Mouse (Mus musculus) lung, postnatal 25 days (tissue): ENCODE results near the gene Sh2d2a.
"Not testable (repeated sequence)": the region's sequence is repeated elsewhere in the genome, so short reads cannot be mapped to it uniquely, and the experiment has no call there.

Experiments used
- DNase-seq: peaks from one replicate; pipeline ENCODE4 v3.0.0; 2022; ENCODE audit warnings: low spot score

Gene Sh2d2a

DNA sequence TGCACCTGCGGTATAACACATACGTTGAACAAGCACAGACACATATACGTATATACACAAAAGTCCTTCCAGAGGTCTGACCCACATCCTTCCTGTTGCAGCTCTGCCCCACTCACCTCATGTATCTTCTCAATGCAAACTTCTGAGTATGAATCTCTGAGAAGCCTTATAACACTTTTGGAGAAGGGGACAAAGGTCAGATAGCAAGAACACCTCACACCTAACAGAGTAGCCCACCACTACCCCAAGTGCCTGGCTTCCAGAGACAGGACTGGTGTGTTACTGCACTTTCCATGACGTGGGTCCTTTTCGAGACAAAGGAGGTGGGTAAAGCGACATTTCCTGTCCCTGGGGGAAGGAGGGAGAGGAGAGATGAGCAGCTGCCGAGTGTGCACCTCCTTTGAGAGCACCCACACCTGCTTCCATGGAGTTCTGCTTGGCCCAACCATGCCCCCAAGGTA is at the start of gene Sh2d2a:
TSS of gene Sh2d2a (plus strand) at position 106 of the 461 bp plus-strand sequence.
- peak; percentile 14 for DNase-seq

DNA sequence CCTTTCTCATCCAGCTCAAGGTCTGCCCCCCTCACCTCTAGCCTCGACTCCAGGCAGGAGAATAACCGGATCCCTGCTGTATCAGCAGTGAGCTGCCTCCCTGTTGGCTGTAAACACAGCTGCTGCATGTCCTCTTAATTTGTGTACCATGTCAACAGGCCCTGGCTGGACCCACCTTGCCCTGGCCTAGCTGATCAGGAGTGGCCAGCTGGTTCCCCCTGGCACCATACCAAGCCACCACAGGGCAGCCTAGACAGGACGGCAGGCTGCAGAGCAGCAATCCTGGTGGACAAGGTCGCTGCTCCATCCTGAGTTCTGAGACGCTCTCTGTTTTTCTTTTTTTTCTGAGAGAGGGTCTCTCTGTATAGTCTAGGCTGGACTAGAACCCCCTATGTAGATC is 44.9 kb upstream of the Sh2d2a start:
- DNase-seq = no peak

DNA sequence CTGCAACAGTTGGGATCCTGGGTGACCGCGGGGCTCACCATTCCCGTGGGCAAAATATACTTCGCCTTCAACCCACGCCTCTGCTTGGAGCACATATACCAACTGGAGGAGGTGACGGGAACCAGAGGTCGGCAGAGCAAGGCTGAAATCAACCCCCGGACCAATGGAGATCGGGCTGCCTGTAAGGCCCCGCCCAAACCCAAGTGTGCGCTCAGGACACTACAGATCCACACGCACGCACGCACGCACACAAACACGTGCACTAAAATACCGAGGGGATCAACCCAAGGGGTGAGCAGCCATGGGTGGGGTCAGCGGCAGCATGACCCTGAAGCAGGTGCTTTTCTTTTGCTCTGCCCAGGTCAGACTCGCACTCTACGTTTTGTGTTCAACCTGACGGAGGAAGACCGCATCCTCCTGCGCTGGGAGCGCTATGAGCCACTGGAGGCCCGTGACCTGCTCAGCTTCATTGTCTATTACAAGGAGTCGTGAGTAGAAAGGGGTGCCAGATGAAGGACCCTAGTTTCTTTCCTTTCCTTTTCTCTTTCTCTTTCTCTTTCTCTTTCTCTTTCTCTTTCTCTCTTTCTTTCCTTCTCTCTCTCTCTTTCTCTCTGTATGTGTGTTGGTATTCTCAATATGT is 42.4 kb upstream of the Sh2d2a start:
- no peak for DNase-seq

DNA sequence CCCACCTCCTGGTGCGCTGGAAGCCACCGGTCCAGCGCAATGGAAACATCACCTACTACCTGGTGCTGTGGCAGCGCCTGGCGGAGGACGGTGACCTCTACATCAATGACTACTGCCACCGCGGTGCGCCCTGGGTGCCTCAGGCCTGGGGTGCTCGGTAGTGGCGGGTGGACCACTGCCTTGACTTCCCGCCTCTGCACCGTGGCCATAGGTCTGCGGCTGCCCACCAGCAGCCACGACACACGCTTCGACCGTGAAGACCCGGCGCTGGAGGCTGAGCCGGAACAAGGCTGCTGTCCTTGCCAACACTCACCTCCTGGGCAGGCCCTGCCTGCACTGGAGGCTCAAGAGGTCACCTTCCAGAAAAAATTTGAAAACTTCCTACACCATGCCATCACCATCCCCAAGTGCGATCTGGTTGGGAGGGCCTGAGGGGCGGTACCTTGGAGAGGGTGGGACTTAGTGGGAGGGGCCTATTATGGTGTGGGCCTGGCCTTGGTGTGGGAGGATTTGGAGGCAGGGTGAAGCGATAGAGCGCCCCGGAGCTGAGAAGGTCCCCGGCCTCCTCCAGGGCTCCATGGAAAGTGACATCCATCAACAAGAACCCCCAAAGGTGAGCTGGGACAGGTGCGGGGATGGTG is 37.1 kb upstream of the Sh2d2a start:
- no peak for DNase-seq

DNA sequence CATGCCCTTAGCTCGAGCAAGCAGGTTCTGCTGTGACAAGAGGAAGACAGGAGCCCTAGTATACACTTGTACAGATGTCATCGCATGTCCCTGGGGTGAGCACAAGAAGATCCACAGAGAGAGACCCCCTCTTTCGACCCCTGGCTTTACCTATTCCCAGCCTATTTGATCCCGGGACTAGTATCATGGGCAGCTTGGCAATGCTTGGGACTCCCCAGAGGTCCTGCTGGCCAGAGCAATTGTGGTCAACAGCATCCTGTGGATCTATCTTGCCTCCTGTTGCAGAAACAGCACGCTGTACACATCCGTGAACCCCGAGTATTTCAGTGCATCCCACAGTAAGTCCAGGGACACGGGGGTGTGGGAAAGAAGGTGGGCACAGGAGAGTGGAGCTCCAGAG is 35.3 kb upstream of the Sh2d2a start:
- no peak for DNase-seq

DNA sequence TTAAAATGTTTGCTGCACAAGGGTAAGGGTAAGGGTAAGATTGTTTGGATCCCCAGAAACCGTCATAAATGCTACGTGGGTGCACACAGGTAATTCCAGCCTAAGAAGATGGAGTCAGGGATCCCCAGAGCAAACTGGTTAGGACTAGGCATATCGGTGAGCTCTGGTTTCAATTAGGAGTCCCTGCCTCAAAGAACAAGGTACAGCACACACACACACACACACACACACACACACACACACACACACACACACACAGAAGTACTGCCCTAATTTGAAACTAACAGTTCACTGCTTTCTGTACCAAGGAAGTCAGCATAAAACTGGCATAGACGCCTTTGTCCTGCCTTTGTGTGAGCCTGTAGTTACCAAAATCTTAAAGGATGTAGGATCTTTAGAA is 34.1 kb upstream of the Sh2d2a start:
- no peak for DNase-seq

DNA sequence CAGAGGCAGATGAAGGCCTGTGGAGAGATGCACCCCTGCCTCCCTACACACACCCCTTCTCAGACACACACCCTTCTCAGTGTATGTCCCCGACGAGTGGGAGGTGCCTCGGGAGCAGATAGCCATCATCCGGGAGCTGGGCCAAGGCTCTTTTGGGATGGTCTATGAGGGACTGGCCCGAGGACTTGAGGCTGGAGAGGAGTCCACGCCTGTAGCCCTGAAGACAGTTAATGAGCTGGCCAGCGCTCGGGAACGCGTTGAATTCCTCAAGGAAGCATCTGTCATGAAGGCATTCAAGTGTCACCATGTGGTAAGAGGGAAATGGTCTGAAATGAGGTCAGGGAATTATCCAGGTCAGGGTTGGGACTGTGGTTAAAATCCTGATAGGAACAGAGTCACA is 33.7 kb upstream of the Sh2d2a start:
- no peak for DNase-seq

DNA sequence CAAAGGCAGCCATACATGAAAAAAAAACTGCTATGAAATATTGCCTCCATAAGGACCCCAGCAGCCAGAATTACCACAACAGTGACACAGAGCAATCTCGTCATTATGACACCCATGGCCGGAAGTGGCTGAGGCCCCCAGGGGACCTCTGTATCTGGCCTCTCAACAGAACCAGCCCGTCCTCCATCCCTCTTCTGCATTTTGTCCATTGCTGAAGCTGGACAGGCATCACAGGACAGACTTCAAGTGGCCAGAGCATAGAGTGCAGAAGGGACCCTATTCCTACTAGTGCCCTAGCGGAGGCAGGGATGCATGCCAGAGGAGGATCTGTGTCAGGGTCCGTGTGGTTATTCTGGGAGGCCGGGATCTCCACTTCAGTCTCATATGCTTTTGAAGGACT is 30.4 kb upstream of the Sh2d2a start:
- no peak for DNase-seq

DNA sequence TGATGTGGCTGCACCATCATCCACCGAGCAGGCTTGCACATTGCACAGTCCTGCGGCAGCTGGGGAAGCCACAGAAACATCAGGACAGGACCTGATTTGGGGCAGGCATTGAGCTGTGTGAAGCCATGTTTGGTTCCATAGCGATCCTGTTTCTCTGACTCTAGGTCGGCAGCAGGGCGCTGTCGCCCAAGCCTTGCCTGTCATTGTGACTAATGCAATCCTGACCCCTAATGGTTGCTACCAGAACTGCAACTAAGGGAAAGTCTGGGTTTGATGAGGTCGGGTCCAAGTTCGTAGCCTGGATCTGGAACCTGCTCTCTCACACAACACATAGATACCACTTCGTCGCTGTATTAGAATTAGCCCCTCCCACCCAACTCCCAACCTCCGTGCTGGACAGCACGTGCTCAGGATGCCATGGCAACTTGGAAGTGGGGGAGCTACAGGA is 29.9 kb upstream of the Sh2d2a start:
- peak; percentile 64 for DNase-seq

DNA sequence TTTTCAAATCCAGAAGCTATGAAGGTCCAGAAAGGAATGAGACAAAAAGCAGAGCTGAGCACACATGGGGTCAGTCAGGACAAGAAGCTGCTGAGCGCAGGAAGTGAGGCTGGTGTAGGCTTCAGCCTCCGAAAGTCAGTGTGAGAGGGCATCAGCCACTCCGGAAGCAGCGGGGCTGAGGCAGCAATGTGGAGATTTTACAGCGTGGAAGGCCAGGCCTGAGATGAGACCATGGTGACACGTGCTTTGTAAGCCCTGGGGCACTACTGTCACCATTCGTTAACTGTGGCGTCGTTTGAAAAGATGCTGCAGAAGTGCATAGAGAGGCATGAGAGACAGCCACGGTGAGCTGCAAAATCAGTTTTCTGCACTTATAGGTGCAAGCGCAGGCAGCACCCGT is 28.3 kb upstream of the Sh2d2a start:
- no peak for DNase-seq

DNA sequence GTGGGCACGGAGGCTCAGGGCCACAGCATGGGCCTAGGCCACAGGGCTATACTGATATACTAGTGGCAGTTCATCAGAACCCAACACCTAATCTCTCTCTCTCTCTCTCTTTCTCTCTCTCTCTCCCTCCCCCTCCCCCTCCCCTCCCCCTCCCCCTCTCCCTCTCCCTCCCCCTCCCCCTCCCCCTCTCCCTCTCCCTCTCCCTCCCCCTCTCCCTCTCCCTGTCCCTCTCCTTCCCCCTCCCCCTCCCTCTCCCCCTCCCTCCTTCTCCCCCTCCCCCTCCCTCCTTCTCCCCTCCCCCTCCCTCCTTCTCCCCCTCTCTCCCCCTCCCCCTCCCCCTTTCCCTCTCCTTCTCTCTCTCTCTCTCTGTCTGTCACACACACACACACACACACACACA is 22.3 kb upstream of the Sh2d2a start, which contains the start of gene Pear1:
TSS of gene Pear1 (minus strand) at position 101 of the 400 bp plus-strand sequence.
- not testable (repeated sequence) for DNase-seq

DNA sequence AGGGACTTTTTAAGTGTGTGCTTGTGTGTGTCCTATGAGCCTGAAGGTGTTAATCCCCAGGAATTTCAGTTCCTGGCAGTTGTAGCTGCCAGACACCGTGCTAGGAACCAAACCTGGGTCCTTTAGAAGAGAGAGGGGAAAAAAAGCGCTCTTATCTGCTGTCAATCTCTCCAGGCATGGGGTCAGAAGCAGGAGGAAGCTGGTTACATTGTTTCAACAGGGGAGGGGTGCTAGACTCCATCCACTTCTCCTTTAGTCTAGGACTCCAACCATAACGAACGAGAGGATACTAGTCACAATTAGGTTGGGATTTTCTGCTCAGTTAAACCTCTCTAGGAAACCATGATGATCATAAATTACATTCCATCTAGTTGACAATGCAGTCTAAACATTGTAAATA is 18.1 kb upstream of the Sh2d2a start:
- no peak for DNase-seq

DNA sequence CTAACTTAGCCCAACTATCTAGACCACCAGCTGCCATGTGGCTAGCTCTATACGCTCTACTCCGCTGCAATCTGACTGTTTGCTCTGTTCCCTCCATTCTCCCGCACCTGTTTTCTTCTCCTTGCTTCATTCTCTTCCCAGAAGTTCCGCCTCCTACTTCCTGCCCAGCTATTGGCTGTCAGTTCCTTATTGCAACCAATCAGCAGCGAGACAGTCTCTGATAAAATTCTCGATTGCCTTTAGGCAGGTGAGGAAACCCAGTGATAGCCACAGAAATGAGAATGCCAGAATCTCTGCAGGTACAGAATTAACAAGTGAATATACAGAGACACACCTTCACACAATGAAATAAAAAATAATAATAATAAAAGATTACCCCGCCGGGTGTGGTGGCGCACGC is 17.5 kb upstream of the Sh2d2a start:
- DNase-seq = no peak

DNA sequence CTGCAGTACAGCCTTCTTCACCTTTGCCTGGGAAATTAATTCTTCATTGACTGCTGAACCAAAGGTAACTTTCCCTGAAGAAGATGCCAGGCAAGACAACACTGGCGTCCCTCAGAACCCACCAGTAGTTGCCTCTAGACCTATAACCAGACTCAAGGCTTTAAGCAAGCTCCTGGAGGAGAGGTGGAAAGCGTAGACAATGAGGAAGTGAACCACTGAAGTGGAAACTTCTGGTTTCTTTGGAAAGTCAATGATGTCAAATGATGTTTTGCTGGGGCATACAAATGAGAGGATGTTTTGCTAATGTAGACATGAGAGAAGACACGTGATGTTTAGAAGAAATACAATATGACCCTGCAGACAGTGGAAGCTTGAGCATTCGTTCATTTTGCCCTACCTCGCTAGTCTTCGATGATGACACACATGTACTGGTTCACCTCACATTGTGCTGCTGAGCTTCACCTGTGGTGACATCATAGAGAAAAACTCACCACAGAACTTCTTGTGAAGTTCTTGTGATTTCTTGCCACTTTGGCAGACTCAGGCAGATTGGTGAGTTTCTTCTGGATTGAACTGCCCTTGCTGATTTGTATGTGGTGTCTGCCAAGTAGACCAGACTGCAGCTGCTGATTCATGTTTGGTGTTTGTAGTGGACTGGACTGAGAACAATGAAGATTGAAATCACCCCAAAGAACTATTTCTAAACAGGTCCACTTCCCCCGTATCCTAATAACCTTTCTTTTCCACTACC is 14.3 kb upstream of the Sh2d2a start:
- DNase-seq = no peak

DNA sequence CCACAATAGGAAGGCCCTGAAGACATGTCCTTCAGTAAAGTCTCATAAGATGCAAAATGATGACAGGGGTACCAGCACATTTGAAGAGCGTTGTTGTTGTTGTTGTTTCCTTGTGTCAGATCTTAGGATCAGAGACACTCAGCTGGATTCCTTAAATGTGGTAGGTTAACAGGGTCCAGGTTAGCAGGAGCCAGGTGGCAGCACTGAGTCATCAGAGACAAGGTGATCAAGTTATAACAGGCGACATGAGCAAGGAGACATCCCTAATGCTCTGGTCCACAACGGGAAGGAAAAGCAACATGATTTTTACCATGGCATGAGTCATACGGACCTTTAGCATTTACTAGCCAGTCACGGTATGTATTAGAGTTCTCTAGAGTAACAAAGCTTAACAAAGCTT is 13.1 kb upstream of the Sh2d2a start:
- no peak for DNase-seq

DNA sequence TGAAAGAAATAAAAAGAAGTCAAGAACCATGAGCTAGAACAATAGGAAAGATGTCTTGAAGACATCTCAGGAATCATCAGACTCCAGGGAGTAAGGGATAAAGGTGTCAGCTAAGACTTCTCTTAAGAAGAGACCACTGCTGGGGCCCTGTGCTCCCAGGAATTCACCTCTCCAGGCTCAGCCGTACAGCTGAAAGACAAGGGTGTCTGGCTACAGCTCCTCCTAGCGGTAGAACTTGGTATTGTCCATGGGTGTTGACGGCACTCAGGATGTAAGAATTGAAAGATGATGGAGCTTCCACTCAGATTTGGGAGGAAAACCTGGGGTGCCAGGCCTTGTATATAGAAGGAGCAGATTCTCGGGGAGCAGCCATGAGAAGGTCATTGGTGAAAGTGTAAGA is 7.9 kb upstream of the Sh2d2a start:
- DNase-seq = peak; percentile 74

DNA sequence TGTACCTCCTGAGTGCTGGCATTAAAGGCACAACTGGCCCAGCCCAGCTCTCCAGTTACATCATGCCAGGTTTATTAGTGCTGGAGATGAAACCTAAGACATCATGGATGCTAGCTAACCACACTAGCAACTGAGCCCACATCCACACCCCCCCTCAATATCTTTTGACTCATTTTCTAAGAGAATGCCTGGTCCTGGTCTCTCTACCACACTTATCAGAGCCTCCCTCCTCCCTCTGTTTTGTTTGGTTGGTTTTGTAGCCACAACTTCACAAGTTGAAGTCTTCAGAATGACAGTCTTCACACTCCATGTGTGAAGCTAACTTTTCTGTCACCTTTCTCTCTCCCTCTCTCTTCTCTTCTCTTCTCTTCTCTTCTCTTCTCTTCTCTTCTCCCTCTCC is 5.7 kb upstream of the Sh2d2a start:
- DNase-seq = no peak

DNA sequence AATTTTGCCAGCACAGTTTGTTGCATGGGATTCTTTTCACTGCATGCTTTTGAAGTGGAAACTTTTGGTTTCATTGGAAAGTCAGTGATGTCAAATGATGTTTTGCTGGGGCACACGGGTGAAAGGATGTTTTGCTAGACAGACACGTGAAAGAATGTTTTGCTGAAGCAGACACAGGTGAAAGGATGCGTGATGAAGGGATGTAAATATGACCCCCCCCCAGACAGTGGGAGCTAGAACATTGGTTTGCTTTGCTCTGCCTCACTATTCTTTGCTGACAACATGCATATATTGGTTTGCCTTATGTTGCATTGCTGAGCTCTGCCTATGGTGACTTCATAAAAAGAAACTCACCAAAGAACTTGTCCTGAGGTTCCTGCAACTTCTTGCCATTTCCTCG is 1.6 kb upstream of the Sh2d2a start:
- DNase-seq = no peak

DNA sequence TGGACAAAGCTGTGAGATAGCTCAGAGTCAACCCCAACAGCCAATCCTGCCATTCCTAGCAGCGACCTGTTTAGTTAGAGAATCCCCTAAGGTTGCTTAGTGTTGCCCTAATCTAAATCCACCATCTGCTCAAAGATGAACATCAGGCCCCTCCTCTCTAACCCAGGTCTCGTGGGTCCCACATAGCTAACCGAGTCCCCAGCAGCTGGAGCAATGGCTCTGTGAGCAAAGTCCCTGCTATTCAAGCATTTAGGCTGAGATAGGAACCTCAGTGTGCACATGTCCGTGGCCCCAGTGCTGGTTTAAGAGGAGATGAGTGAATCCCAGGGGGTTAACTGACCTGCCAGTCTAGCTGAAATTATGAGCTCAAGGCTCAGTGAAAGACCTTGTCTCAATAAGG is 369 bp upstream of the Sh2d2a start:
- no peak for DNase-seq

DNA sequence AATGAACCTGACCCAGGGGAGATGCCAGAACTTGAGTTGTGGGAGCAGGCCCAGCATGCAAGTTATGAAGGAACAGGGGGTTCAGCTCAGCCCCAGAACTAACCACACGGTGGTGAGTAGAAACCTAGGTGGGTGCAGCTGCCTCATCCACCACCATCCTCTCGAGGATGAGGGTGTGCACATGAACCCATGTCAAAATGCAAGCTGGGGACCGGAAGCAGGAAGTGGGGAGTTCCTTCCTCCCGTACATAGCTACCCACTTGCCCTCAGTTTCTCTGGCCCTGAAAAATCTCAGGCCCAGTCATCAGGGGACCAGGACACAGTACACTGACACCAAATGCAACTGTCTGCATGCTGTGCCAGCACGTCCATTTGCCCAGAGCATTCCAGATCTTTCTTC is 1.1 kb downstream of the Sh2d2a start:
- DNase-seq = no peak

DNA sequence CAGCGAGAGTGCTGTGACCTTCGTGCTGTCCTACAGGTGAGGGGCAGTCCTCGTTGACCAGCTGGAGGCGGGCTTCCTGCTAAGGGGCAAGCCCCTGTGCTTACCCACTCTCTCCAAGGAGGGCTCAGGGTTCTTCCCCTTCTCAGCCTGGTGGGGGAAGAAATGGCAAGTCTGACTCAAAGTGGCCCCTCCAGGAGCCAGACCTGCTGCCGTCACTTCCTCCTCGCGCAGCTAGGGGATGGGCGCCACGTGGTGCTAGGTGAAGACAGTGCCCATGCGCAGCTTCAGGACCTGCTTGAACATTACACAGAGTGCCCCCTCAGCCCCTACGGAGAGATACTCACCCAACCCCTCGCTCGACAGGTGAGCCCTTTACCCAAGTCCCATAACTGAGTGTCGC is 2.6 kb downstream of the Sh2d2a start:
- no peak for DNase-seq

DNA sequence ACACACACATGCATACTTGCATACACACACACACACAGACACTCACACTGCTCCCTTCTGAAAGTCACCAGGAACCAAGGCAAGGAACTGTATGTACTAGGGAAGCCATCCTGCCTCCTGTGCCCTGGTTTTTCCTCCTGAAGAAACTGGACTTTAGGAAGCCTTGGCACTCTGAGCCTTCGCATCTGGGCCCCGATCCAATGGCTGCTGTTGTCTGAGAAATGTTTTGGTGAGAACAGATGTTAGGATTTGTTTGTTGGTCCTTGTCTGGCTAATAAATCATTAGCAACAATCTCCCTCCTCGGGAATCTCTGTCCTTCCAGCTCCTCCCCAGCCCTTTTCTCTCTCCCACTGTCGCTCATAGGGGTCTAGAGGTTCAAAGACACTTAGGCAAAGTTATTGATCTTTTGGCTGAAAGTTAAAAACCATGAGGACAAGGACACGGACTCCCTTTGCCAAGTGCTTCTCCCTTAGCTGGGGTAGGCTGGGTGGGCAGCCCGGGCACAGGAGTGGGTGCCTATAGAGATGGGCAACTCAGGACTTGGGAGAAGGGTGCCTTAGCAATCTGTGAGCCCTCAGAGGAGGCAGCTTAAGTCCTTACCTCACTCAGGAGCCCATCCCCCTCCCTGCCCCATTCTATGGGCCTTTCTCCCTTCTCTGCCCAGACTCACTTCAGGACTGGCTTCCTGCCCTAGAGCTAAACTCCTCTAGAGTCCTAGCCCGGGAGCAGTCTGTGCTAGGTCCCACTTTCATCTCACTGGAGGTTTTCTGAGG is 8.4 kb downstream of the Sh2d2a start:
- no peak for DNase-seq
